Mouse (Mus musculus) skeletal muscle tissue, adult 2 months (tissue): Measurements from ENCODE around the gene B3galt6.

ENCODE experiments used
- DNase-seq: peaks from one replicate; pipeline ENCODE4 v3.0.0-alpha.2; 2012; ENCODE audit warnings: low read depth, low spot score

Gene B3galt6

DNA sequence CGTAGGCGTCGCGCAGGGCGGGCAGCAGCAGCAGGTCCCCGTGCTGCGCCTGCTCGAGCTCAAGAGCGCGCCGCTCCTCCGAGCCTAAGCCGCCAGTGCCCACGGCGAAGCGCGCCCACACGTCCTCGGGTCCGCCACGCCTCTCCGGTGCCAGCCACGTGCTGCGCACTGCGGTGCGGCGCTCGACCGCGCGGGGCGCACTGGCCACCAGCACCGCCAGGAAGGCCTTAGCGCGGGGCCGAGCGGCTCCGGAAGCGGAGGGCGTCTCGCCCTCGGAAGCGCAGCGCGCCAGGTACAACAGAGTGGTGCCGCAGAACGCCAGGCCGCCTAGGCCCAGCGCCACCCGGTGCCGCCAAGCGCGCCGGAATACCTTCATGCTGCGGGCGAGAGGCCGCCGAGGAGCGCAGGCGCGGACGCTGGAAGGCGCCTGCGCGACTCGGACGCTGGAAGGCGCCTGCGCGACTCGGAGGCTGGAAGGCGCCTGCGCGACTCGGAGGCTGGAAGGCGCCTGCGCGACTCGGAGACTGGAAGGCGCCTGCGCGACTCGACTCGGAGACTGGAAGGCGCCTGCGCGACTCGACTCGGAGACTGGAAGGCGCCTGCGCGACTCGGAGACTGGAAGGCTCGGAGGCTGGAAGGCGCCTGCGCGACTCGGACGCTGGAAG is at the start of gene B3galt6, which contains the start of gene Sdf4:
Gene B3galt6, minus strand, starts transcription at position 409 of the 665 bp plus-strand sequence.
Gene Sdf4, plus strand, starts transcription at position 632 of the 665 bp plus-strand sequence.
- peak; percentile 96 for DNase-seq

DNA sequence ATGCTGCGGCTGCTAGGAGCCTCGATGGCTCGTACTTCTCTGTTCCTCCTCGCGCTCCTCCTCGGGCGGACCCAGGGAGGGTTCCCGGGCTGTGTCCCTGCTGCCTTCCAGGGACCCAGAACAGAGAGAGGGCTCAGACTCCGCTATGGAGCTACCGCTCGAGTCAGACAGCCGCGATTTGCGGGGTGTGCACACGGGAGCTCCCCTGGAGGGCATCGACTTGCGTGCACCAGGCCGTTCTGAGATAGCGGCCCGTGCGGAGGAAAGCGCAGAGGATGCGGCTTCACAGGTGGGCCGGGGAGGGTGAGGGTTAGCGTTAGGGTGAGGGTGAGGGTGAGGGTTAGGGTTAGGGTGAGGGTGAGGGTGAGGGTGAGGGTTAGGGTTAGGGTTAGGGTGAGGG is 42.5 kb upstream of the B3galt6 start:
- DNase-seq: no peak

DNA sequence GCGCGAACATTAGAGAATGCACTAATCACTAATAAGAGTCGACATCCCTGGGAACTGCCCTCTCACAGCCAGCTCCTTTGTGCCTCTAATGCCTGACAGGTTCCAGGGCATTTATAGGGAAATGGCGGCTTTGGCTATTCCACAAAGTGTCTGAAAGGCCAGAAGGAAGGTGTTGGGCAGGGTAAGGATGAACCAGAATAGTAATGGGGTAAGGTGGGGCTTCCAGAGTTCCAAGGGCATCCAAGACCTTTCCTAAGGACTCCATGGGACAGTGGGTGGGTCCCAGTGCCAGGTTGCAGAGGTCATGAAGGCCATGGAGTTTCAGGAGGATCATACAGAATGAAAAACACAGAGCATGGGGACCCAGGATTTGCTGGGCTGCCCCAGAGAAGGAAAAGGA is 41.9 kb upstream of the B3galt6 start:
- no peak for DNase-seq

GRCm38 (mm10) chr4:156033476-156034119 is 41.1 kb upstream of the B3galt6 start:
- peak; percentile 55 for DNase-seq

DNA sequence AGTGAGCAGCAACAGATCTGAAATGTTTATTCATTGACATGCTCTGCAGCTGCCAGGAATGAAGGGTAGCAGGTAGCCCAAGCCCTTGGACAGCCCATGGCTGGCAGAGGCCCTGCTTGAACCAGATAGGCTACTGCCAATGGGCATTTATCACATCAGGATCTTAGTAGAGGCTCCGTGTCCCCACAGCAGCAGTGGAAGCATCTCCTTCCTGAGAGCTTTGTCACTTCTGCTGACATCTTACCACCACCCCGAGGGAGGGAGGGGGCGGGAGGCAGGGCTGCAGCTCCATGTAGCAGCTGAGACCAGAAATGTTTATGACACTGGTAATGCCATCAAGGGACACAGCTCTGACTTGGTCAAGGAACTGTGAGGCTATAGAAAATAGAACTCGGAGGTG is 40.4 kb upstream of the B3galt6 start:
- DNase-seq: no peak

GRCm38 (mm10) chr4:156031593-156032391 is 39.3 kb upstream of the B3galt6 start:
- DNase-seq: peak; percentile 83

GRCm38 (mm10) chr4:156031255-156031592 is 38.8 kb upstream of the B3galt6 start:
- no peak for DNase-seq

- DNase-seq: no peak
These were observed 38.2 kb upstream of the B3galt6 start for GRCm38 (mm10) chr4:156030651-156031118.

- DNase-seq: no peak
These were observed 36.1 kb upstream of the B3galt6 start for GRCm38 (mm10) chr4:156028580-156028979.

DNA sequence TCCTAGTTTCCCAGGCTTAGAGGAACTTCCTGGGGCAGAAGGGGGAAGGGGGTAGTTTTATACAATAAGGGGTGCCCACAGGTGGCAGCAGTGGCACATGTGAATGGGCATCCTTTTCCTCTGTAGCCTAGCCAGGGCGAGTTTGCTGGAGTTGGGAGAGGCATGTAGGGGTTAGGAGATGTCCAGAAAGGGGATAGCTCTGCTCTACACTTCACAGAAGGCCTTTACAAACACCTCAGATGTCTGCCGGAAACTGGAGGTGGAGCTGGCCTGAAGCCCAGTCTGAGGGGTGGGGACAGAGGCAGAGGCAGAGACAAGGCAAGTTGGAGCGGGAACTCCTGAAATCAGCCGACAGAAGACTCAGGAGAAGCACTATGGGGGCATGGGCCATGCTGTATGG is 33.6 kb upstream of the B3galt6 start, which contains the start of gene Tnfrsf18:
Gene Tnfrsf18, plus strand, starts transcription at position 152 of the 400 bp plus-strand sequence.
- no peak for DNase-seq

- DNase-seq: peak; percentile 87
These were observed 31.7 kb upstream of the B3galt6 start for GRCm38 (mm10) chr4:156024184-156024583.

DNA sequence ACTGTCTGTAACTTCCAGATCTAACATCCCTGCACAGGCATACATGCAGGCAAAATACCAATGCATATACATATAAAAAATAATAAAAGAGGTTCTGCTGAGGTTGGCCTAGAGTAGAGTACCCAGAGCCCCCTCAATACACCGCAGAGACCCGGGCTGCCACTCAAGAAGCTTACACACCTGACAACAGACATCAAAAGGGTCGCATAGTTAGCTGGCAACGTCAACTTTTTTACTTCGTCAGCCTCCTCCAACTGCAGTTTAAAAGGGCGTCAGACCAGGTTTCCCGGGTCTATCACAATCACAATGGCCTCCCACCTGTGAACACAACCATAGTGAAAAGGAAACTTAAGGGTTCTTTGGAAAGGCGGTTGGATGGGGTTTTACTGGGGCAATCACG is 31.1 kb upstream of the B3galt6 start:
- DNase-seq: no peak

GRCm38 (mm10) chr4:156021942-156022419 is 29.5 kb upstream of the B3galt6 start:
- no peak for DNase-seq

GRCm38 (mm10) chr4:156021381-156021780 is 28.9 kb upstream of the B3galt6 start:
- DNase-seq: no peak

DNA sequence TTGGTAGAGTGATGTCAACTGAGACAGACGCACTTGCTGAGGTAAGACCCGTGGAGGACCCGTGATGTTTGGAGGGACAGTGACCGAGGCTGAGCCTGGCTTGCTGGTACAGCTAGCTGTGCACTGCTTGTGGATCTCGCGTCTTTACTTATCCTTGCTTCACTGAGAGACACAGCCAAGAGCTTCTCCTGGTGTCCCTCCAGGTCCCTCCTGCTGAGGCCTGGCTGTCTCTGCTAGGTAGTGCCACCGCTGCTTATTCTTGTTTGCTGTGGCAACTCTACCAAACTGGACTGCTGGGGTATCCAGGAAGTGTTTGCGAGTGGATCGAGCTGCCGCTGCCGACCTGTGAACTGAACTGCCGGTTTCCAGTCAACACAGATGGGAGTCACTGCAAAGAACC is 27.3 kb upstream of the B3galt6 start:
- no peak for DNase-seq

DNA sequence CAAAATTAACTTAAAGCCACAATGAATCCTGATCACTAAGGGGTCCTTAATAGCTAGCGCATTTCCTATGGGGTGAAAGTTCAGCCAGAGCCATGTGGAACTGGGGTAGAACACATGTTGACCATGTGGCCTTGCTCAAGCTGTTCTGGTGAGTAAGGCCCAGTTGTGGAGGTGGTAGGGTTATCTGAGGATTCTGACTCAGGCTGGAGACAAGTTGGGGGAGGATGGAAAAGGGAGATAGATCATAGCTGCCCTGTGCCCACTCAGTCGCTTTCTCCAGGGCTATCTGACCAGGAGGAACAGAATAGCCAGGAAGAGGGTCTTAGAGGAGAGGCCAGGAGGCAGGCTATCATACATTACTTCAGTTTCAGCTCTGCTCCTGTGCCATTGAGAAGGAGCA is 22.0 kb upstream of the B3galt6 start:
- DNase-seq: no peak

DNA sequence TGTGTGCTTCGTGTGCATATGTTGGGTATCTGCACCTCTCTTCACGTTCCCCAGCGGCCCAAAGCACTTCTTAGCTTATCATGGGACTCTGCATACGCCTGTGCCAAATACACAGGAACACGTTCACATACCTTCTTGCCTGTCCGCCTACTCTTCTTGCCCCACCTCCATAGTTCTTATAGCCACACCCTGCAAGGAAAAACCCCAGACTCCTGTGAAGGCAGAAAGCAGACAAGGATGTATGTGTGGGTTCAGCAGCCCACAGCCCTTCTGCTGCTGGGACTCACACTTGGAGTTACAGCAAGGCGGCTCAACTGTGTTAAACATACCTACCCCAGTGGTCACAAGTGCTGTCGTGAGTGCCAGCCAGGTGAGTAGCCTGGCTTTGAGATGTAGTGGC is 21.2 kb upstream of the B3galt6 start, which contains the start of gene Tnfrsf4:
Gene Tnfrsf4, plus strand, starts transcription at position 207 of the 400 bp plus-strand sequence.
- no peak for DNase-seq

DNA sequence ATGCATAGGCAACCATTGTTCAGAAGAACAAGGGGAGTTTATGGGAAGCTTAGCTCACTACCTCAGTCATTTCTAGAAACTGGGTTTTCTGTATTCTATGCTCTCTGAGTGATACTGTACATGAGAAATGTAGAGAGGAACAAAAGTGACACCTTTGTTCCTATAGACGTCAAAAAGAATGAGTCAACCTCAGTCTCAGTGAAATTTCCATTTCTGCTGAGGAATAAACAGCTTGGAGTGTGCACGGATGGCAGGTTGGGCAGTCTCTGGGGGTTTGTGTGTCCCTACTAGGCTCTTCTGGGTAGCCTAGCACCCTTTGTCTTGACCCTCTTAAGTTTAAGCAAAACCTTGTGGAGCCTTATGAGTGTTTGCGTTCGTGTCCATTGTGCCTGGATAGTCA is 15.9 kb upstream of the B3galt6 start:
- DNase-seq: no peak

DNA sequence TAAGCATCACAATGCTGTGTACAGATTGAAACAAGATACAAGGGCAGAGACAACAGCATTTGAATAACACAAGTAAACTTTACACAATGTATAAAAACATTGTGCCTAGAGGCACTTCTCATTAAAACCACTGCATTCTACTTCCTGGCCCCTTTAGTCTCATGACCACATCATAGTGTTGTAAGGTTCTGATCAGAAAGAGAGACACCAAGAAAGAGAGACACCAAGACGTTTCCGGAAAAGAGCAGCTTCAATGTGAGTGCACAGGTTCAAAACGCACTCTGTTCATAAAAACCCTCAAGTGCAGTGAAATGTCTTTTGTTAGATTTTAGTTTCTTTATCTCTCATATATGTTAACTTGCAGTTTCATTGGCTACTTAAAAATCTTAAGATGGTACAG is 11.7 kb upstream of the B3galt6 start:
- no peak for DNase-seq

DNA sequence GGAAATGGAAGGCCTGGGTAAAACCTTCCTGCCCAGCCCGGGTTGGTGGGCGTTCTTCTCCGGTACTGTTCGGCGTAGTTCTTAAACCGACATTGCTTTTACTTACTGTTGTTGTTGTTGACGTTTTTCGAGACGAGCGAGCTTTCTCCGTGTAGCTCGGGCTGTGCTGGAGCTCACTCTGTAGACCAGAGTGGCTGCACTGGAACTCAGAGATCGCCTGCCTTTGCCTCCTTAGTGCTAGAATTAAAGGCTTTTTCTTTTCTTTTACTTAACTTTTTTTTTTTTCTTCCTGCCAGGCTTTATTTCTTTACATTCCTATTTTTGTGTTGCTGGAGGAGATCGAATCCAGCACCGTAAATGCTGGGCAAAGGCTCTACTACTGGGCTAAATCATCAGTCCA is 1.2 kb upstream of the B3galt6 start:
- no peak for DNase-seq

DNA sequence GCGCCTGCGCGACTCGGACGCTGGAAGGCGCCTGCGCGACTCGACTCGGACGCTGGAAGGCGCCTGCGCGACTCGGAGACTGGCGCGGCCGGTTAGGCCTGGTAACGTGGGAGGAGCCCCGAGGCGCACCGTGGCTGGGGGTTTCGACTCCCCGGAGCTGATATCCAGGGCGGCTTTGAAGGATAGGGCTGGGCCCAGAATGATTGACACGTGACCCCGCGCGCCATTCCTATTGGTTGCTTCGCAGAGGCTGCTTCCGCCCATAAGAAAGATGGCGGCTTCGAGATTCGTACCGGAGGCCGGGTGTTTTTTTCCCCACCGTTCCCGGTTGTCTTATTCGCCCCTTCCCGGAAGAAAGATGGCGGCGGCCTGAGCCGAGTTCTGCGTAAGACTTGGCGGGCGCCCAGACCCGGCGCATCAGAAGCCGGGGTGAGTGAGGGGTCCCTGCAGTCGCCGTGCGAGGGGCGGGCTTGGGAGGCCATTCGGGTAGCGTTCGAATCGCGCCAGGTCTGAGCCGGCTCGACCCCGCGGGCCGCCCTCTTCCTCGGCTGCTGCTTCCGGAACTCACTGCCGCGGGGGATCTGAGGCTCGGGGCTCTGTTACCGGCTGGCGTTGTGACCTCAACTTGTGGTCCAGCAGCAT is 578 bp upstream of the B3galt6 start:
- peak; percentile 96 for DNase-seq

DNA sequence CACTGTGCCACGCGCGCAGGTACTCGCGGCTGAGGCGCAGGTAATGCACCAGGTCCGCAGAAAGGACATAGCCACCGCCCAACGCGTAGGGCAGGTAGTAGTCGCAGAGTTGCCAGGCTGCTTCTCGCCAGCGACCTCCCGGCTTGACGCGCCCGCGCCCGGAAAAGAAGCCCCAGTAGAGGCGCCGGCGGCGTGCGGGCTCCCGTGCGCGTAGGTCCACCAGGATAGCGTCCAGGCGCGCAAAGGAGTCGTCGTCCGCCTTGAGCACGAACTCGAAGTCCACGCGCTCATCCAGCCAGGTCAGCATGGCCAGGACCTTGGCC is 580 bp downstream of the B3galt6 start:
- peak; percentile 21 for DNase-seq
